Mouse (Mus musculus): Measurements from ENCODE around the gene March9.
"Not testable (repeated sequence)": the region's sequence is repeated elsewhere in the genome, so short reads cannot be mapped to it uniquely, and the experiment has no call there.

March9 gene

DNA sequence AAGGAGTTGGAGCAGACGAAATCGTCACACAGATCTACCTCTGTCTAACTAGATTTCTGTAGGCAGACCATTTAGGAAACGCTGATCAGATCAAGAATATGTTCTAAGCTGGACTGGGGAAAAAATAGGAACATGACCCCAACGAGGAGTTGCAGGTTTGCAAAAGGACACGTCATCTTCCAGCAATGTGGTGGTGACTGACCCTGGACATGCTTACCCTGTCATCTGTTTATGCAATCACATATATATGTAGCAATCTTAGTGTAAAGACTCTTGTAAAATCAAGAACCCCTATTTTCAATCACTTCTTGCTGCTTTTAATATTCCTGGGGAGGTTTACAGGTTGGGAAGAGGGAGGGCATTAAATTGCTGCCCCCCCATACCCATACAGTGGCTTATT is 2.5 kb upstream of the March9 start:
- no peak for DNase-seq (ENCODE audit: low spot score)

GRCm38 (mm10) chr10:127062101-127062500 is 2.1 kb upstream of the March9 start:
- not testable (repeated sequence) for DNase-seq (ENCODE audit: low spot score)

GRCm38 (mm10) chr10:127061513-127061912 is 1.5 kb upstream of the March9 start:
- no peak for DNase-seq (ENCODE audit: low spot score)

GRCm38 (mm10) chr10:127061085-127061484 is 1.1 kb upstream of the March9 start:
- no peak for DNase-seq (ENCODE audit: low spot score)

GRCm38 (mm10) chr10:127059174-127059967 is 613 bp downstream of the March9 start:
- no peak for DNase-seq (ENCODE audit: low spot score)

DNA sequence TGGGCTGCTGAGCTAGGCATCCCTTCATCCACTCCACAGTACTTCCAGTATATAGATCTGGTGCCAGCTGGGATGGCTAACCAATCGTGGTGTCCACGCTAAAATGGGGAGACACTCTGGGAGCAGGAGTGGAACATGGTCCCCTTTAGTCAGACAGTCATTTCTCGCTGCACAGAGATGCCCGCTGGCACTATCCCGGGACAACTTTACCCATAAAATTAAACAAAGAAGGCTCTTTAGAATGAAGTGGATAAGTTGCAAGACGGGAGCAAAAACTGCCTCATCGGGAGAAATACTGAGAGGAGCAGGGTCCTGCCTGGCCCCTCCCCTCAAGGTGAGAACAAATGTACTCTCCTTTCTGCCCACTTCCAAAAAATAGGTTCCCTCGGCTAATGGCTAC is 1.3 kb downstream of the March9 start:
- no peak for DNase-seq (ENCODE audit: low spot score)

- DNase-seq (ENCODE audit: low spot score): no peak
Observed at GRCm38 (mm10) chr10:127058161-127058560, 1.8 kb downstream of the March9 start.

DNA sequence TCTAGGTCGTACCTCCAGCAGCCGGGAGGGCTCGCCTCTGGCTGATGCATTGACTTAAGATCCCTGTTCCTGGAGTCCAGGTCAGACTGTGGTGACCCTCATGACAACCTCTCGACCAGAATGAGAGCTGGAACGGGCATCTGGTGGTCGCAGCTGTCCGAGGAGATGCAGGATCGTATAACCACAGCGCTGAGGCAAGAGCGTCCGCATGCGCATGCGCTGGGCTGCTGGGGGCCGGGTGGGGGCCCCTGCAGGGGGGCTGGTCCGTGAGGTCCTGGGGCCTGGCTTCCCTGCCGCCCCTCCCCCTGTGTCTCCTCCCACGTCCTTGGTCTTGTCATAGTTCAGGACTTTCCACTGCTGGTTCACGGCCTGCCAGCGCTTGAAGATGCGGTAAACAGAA is 3.5 kb downstream of the March9 start:
- DNase-seq (ENCODE audit: low spot score): no peak

DNA sequence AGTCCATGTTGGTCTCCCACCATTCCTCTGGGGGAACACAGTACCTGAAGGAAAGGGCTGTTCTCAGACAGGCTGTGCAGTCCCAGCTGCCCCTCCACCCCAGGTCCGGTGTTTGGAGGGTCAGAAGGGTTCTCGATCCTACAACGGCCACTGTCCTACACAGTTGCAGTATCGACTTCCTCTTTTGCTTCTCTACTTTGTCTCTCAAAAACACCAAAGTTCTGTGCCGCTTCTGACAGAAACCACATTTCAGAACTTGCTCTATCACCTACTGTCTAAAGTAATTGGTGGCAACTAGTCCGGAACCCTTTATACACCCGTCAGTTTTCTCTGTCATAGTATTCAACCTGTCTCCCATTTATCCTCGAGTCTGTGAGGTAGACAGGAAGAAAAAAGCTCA is 4.6 kb downstream of the March9 start:
- DNase-seq (ENCODE audit: low spot score): no peak

DNA sequence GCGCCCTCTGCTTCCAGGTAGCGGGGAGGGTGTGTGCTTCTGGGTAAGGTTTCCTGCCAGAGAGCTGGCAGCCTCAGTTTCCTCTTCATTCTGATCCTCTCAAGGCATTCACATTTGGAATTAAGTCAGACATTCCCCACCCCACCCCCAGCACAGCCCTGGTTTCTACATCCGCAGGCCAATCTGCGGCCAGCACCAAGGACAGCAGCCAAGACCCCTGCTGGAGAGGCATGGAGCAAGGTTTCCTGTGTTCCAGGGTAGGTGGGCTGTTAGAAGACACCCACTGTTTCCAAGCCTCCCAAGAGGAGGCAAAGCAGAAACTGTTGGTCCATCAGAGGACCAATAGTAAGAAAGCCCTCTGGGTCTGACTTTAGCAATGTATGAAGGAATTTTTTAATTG is 5.3 kb downstream of the March9 start:
- no peak for DNase-seq (ENCODE audit: low spot score)

- no peak for DNase-seq (ENCODE audit: low spot score)
Observed at GRCm38 (mm10) chr10:127050119-127050474, 9.9 kb downstream of the March9 start.

DNA sequence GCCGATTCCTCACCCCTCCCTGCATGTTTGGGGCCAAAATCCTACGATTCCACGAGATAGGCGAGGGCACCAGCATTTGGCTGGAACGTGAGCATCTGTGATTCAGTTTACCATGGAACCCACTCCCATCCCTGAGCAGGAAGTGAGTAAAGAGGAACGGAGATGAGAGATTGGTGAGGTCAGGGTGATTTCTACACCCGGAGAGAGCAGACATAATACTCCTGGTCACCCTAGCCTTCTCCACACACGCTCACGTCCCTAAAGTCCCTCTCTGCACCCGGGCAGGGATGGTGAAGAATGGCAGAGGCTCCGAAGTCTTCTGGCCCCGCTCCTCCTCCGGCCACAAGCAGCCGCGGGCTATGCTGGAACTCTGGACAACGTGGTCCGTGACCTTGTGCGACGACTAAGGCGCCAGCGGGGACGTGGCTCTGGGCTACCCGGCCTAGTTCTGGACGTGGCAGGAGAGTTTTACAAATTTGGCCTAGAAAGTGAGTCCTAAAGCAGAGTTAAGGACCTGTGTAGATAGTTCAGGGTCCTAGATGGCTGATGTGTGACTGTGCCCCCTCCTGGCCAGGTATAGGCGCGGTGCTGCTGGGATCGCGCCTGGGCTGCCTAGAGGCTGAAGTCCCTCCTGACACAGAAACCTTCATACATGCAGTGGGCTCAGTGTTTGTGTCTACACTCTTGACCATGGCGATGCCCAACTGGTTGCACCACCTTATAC is 10.4 kb downstream of the March9 start:
- DNase-seq (ENCODE audit: low spot score): no peak

- no peak for DNase-seq (ENCODE audit: low spot score)
Observed at GRCm38 (mm10) chr10:127048608-127049394, 11.2 kb downstream of the March9 start.

- no peak for DNase-seq (ENCODE audit: low spot score)
Observed at GRCm38 (mm10) chr10:127047954-127048353, 12.0 kb downstream of the March9 start, which contains the start of gene Cyp27b1. TSS of gene Cyp27b1 (plus strand) at chr10:127048250.

DNA sequence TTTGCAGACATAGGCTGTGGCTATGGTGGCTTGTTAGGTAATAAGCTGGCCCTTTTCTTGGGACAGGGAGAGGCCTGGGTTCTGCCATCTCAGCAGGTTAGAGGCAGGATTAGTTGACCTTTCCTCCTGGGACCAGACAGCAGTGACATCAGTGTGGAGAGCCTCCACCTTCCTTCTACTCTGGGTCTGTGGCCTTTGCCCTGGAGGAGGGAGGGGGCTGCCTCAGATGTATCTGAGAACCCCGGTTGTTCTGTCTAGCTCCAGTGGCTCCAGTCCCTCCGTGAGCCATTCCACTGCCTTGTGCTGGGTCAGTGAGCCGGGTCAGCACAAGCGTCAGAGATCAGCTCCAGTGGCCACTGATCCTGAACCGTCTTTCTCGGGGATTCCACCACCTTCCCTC is 16.8 kb downstream of the March9 start:
- no peak for DNase-seq (ENCODE audit: low spot score)

GRCm38 (mm10) chr10:127042468-127043115 is 17.4 kb downstream of the March9 start:
- DNase-seq (ENCODE audit: low spot score): no peak

GRCm38 (mm10) chr10:127041774-127042338 is 18.1 kb downstream of the March9 start:
- peak; percentile 88 for DNase-seq (ENCODE audit: low spot score)

GRCm38 (mm10) chr10:127041274-127041766 is 18.7 kb downstream of the March9 start, which contains the start of the genes Mettl1 and Eef1akmt3:
TSS of gene Mettl1 (plus strand) at chr10:127041414.
TSS of gene Eef1akmt3 (minus strand) at chr10:127041513.
- no peak for DNase-seq (ENCODE audit: low spot score)

- DNase-seq (ENCODE audit: low spot score): no peak
Observed at GRCm38 (mm10) chr10:127040569-127041214, 19.3 kb downstream of the March9 start.

DNA sequence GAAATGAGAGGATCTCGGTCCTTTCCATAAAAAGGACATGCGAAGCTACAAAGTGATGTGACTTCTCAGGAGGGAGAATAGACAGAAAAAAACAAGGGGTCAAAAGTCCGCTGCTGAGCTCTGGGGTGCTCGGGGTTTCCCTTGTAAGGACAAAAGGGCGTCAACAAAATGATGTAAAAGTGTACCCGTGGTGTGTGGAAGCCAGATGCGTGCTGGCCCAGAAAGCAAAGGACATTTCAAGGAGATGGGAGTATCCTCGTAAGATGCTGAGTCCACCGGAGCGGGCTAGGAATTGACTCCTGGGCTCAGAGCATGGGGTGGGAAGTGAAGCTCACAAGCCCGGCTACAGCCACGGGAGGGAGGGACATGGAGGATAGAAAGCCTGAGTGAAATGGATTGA is 22.3 kb downstream of the March9 start:
- no peak for DNase-seq (ENCODE audit: low spot score)

GRCm38 (mm10) chr10:127036273-127036672 is 23.7 kb downstream of the March9 start:
- no peak for DNase-seq (ENCODE audit: low spot score)
